Mouse (Mus musculus) embryonic facial prominence, embryonic 13.5 days (tissue): Measurements from ENCODE around the gene Phactr4. TPM values are rescaled to one million over a fixed set of nuclear protein-coding genes. Genes with fewer than 3 reads are reported as not detected.

Experiments used
- microRNA-seq: library from miRNA; unstranded; fragments of <30 nt; microRNA quantifications from one replicate; pipeline ENCODE4, GENCODE M21; 2016
- polyA plus RNA-seq: library from polyadenylated mRNA; unstranded; fragments of >200 nt; fragmentation: Nextera tagmentation; extraction: Ambion mirVana; gene quantifications from 2 replicates; pipeline ENCODE4 v1.2.1, GENCODE M21; 2015

Gene Phactr4
- polyA plus RNA-seq, 1 experiment from 2014 or later: 22.7 TPM

Small RNA genes within 50 kb of the gene (microRNA-seq; reads per million reads assigned to microRNA genes)
- gene Gm25707: not detected

Other genes with a start within 250 kb of the Phactr4 start
- gene Ythdf2, start 210.2 kb downstream of the Phactr4 start, polyA plus RNA-seq: 109 and 124 TPM in 2 replicates
- gene Gmeb1, start 160.9 kb downstream of the Phactr4 start, polyA plus RNA-seq: 42.6 and 46.2 TPM in 2 replicates
- 52.5 and 57.9 TPM in 2 replicates for gene Taf12, start 148.1 kb downstream of the Phactr4 start, polyA plus RNA-seq
- gene Rab42, start 119.1 kb downstream of the Phactr4 start, polyA plus RNA-seq: 2.1 and 2.6 TPM in 2 replicates
- 78.5 and 83.1 TPM in 2 replicates for gene Trnau1ap, start 93.0 kb downstream of the Phactr4 start, polyA plus RNA-seq
- 74.1 and 81.9 TPM in 2 replicates for gene Rcc1, start 68.9 kb downstream of the Phactr4 start, polyA plus RNA-seq
- gene Med18, start 41.4 kb upstream of the Phactr4 start, polyA plus RNA-seq: 28.7 and 36.4 TPM in 2 replicates
- gene Sesn2, start 88.0 kb upstream of the Phactr4 start, polyA plus RNA-seq: 8.7 and 9.0 TPM in 2 replicates
- gene Atpif1, start 111.2 kb upstream of the Phactr4 start, polyA plus RNA-seq: 1,173 and 1,316 TPM in 2 replicates
- gene Dnajc8, start 113.1 kb upstream of the Phactr4 start, polyA plus RNA-seq: 173 and 177 TPM in 2 replicates
- gene Ptafr, start 141.6 kb upstream of the Phactr4 start, polyA plus RNA-seq: 0.56 and 0.74 TPM in 2 replicates
- 32.6 and 34.2 TPM in 2 replicates for gene Eya3, start 216.5 kb upstream of the Phactr4 start, polyA plus RNA-seq